Mouse (Mus musculus): ENCODE data around the gene Tubgcp3.
"Not testable (repeated sequence)": the region's sequence is repeated elsewhere in the genome, so short reads cannot be mapped to it uniquely, and the experiment has no call there.

Tubgcp3 gene

DNA sequence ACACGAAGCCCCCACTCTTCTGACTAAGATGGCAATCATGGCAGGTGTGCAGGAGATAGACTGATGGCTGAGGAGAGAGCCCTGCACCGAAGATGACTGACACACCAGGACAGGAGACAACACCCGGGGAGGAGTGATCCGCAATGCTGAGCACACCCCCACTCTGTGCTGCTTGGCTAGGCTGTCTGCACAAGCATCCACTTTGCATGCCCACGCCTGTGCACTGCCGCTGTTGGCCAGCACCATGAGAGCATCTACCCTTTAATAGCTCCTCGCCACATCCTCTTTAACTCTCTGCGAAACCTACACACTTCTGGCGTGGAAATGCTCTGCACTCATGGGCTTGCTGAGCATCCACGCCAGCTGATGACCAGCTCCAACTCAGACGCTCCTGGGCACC lies 33.6 kb downstream of the Tubgcp3 start:
- no peak for DNase-seq

DNA sequence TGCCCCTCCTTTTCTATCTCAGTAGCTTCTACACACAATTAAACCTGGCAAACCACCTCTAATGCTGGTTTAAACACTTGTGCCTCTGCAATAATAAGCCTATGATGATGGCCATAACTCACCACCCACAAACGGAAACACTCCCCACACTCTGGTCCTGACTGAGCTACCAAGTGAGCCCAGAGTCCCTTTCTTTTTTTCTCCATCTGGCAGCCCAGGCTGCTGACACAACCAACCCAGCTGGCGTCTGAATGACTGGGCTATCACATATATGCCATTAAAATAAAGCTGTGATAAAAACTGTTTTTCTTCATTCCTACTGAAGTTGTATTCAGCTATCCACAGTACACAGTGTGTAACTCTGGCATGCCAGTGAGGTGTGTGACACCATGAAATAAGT lies 36.7 kb downstream of the Tubgcp3 start:
- no peak for DNase-seq

DNA sequence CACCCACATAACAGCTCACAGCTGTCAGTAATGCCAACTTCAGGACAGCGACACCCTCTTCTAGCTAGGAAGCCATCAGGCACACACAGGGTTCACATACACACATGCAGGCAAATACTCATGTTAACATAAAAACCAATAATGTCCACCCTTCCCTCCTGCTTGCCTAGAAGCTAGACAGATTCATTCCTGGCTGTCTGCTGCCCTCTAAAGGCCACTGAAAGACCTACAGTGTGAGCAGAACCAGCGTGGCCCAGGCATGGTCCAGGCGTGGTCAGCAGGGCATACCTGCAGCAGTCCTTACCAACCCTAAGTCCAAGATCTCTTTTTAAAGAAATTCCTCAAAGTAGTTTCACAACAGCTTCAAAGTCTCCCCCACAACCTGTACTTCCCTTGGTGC lies 43.0 kb downstream of the Tubgcp3 start:
- peak; percentile 22 for DNase-seq

DNA sequence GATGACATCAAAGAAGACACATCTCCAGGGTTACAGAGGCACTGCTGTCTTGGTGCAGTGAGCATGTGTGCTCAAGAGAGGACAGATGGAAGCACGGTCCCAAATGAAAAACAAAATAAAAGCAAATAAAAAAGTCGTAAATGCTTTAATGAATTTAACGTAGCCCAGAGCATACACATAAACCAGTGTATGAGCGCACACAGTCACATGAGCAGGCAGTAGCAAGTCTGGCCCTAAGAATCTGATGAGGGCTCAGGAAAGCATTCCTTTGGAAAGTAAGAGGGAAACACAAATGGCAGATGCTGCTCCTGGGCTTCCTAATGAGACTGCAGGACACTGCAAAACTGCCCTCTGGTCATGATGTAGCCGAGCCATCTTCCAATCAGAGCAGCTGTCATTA lies 46.2 kb downstream of the Tubgcp3 start:
- DNase-seq, result no peak

DNA sequence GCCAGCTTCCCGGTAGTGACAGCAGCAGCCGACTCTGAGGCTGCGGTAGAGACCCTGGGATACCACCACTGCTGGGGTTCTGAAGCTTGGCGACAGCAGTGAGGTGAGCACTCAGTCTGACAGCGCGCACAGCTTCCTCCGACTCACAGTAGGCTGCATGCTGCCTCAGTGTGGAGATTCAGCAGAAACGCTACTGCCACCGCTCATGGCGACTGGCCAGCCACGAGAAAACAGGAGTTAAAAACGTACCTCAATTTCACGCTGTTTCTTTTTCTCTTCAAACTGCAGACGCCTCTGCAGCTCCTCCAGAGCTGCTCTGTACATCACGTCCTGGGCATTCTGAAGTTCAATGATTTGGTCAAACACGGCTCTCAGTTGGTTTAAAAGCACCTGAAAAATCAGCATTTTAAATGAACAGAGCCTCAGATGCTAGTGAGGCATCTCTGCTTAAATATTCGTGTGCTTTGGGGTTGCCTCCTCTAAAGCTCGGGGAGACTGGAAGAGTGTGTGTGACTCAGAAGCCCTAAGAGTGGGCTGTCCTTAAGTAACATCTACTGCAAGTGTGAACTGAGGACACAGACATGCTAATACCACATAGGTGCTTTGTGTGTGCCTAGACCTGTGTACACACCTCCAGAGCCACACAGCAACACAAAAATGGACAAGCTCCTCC lies 50.4 kb downstream of the Tubgcp3 start:
- no peak for DNase-seq

- DNase-seq, result not testable (repeated sequence)
These were observed 54.7 kb downstream of the Tubgcp3 start for GRCm38 (mm10) chr8:12617369-12617768.

- no peak for DNase-seq
These were observed 58.8 kb downstream of the Tubgcp3 start for GRCm38 (mm10) chr8:12613201-12613600.

DNA sequence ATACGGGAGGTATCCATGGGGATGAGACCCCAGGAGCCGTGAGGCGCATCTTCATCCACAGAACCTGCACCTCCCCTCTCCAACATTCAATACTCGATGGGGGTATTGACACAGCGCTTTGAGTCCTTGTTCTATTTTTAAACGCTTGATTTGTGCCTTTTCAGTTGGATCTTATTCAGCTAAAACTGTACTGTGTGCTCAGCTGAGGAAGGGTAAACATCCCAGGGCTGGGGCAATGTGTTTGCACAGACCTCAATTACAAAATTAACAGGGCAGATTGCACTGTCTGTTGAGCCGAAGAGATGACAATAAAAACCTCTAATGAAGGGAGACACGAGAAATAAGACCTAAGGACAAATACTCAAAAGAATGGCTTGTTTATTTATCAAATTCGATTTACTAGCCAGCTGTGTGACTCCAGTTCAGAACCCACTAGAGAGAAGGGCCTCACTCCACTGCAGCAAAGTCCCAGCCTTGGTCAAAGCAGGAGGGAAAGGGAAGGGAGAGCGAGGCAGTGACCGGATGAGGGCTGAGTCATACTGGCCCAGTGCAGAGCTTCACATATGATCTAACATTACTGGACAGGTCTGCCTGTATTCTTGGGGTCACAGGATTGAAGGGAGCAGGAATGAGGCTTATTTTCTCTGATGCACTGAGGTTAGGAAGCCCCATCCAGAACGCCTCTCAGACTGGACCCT lies 62.1 kb downstream of the Tubgcp3 start:
- no peak for DNase-seq

GRCm38 (mm10) chr8:12608810-12609209 lies 63.2 kb downstream of the Tubgcp3 start:
- DNase-seq, result no peak

GRCm38 (mm10) chr8:12607223-12607622 lies 64.8 kb downstream of the Tubgcp3 start:
- peak; percentile 82 for DNase-seq

DNA sequence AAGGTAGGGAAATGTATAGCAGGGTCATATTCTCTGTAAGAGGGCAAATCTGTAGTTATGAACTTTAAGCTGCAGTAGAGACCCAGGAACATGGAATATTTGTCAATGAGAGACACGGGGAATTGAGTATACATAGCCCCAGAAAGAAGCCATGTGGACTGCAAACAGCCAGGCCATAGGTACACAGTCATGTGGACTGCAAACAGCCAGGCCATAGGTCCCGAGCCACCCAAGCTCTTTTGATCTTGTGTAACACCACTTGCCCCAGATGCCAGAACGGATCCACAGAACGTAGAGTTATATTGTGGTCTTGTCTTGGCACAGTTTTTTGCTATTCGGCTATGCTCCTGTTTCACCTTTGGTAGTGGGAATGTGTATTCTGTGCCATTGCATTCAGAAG lies 88.3 kb downstream of the Tubgcp3 start:
- DNase-seq, result no peak

DNA sequence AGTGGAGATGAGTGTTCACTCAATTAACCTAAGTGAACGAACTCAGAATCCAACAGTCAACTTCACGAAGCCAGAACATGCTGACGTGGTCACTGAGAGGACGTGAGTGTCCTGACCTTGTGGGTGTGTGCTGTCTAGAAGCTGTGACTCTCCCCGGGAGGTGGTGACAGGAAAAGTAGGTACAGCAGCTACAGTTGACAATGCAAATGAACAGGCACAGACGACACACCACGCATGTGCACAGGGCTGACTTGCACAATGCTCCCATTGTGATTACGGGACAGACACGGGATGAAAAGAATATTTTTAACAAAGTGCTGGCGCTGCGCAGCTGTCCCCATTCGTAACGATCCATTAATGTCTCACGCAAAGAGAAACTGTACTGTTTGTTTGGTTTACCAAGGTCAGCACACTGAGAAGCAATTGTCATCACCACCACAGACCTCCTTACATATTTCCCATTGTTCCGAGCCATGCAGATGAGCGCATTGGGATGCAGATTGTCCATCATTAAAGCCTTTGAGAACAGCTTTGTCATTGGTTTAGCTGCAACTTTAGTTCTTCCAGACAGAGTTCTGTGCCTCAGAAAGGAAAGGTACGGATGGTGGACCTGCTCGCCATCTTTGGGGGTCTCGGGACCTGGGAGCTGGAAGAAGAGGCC lies 92.6 kb downstream of the Tubgcp3 start:
- not testable (repeated sequence) for DNase-seq

GRCm38 (mm10) chr8:12576739-12577138 lies 95.3 kb downstream of the Tubgcp3 start:
- no peak for DNase-seq

DNA sequence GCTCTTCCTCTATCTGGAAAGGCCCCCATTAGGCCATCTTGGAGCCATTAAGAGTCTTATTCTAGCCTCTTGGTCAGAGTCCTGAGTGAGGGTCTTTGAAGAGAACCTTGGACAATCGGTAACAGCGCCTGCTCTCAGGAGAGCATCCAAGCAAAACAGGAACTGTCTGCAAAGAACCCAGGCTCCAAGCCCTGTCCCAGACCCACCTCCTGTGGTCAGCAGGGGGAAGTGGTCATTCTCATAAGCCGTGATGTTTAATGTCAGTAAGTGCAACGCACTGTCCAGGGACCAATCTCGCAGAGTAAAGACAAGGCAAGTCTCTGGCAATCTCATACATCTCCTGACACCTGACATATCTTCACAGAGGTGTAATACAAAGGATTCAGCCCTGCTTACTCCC lies 96.0 kb downstream of the Tubgcp3 start:
- no peak for DNase-seq

DNA sequence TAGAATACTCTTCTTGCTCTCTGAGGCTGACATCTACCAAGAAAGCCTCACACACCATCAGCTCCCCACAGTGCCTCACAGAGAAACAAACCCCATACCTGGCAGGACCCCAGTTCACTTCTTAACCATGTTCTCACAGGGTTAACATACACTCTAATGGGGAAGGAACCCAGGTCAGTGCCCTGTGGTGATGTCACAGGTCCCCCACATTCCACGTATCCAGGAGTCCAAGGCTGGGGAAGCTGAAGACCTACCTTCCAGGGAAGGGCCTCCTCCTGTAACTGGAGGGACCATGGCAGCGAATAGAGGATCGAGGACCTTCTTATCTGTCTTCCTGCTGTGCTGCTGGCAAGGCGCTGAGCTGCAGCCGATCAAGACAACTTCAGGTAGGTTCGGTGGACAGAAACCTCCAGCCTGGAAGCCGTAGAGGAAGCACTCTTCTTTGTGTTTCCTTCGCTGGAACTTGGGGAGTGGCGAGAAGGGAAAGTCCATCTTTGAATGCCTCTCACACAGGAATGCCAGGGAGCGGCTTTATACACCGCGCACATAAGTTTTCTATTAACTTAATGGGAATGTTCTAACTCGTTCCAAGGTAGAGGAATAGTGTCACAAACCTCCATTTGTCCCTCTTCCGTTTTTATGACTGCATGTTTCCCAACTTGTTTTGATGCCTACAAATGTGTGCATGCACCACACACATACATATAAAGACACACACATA lies 99.1 kb downstream of the Tubgcp3 start, which contains the start of gene Spaca7:
Gene Spaca7 (plus strand): TSS at position 216 of the 721 bp plus-strand sequence.
- no peak for DNase-seq

DNA sequence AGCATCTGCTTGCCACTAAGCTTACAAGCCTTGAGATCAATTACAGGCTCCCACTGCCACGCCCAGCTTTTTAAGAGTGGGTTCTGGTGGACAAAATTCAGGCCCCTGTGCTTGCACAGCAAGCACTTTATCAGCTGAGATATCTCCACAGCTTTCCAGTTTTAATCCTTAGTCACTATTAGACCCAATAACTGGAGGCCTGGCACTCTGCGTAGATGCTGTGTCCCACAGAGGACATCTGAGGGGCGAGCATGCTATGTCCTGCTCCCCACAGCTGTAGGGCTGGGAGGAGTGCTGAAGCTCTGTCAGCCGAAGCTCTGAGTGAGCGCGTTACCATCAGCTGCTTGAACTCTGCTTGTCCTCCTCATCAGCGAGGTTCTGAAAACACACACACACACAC lies 105.5 kb downstream of the Tubgcp3 start:
- no peak for DNase-seq

DNA sequence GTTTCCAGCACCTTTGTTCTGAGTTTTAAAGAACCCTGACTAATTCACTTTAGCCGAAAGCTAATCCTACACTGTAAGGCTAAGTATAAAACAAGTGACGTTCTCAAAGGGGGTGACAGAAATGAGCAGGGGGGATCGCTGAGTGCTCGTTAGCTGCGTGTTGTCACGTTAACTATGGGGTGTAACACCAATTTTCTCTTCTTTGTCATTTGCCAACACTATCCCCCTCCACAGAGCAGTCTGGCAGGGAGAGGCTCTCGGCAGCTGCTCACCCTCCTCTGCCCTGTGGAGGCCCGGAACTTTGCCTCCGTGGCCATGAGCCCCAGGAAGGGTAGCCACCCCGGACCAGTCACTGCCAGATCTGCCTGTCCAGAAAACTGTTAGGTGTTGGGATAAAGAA lies 106.6 kb downstream of the Tubgcp3 start:
- no peak for DNase-seq

DNA sequence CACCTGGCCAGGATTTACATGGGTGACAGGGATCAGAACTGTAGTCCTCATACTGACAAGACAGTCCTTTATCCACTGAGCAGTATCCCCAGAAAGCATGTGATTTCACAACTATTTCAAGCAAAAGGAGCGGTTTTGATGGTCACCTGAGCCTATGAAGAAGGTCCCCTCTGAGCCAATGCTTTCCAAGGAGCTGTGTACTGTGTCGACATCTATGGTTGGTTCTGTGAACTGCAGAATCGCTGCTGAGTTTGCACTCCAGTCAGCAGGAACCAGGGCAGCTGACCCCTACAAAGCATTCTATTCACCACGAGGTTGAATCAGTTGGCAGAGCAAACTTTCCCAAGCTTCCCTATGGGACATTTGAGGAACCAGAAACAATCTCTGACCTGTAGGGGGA lies 107.7 kb downstream of the Tubgcp3 start:
- DNase-seq, result no peak
